Mouse (Mus musculus) spleen, adult 12 weeks (tissue): ENCODE measurements around the gene Cemip.
"Not testable (repeated sequence)": the region's sequence is repeated elsewhere in the genome, so short reads cannot be mapped to it uniquely, and the experiment has no call there.

ENCODE experiments used
- DNase-seq: peaks from one replicate; pipeline ENCODE4 v3.0.0; 2022; ENCODE audit warnings: low spot score

Gene Cemip

DNA sequence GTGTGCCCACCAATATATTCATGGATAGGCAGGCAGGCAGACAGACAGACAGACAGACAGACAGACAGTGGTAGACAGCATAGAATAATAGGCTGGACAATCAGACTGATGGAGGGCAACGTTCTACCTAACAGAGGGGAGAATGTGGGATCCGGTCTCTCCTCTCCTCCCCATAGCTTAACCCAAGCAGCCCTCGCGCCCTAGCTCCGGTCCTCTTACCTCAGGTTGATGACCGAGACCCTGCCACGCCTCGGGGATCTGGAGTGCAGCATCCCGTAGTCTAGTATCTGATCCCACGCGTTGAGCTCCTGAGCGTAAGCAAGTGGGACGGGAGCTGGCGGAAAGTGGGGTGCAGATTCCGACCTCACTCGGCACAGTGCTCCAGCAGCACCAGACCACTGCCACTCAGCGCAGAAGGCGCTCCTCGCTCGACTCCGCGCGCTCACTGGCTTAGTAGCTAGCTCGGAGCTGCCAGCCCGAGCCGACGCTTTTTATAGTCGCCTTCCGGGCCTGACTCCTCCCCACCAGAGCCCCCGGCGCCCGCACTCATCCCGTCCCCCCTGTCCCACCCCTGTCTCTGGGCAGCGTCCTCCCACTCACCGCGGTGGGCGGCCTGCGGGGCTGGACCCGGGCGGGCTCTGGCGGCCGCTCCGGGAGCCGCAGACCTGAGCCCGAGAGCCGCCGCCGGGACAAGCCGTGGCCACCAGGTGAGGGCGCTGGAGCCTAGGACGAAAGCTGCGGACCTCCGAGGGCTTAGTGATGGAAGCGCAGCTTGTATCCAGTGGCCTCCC is at the start of gene Cemip:
Gene Cemip (minus strand): TSS at position 464 of the 791 bp plus-strand sequence.
- peak; percentile 29 for DNase-seq

DNA sequence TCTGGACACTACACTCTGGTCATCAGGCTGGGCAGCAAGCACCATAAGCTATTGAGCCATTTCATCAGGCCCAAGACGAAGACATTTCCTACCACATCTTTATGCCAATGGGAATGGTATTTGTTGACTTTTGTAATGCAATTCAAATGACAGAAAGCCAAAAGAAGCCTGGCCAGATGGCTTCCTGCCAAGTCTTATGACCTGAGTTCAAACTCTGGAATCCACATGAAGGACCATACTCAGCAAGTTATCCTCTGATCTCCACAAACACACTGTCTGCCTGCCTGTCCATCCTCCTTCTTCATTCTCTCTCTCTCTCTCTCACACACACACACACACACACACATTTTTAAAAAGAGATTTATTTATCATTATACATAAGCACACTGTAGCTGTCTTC is 46.4 kb upstream of the Cemip start:
- no peak for DNase-seq

DNA sequence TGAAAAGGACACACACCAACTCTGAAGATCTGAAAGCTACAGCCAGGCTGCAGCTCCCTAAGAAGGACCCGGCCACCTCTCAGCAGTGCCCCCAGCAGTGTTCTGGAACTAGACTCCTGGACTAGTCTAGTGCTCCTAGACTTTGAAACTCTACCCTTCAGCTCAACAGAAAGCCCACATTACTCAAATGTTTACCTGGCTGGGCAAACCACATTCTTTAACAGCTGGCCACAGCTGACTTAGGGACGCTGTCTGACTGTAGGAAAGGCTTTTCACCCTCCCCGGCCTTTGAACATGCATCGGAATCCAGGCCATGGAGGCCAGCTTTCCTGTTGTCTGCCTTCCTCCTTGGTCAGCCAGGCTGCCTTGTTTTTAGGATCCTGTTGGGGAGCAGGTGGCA is 45.4 kb upstream of the Cemip start:
- no peak for DNase-seq

DNA sequence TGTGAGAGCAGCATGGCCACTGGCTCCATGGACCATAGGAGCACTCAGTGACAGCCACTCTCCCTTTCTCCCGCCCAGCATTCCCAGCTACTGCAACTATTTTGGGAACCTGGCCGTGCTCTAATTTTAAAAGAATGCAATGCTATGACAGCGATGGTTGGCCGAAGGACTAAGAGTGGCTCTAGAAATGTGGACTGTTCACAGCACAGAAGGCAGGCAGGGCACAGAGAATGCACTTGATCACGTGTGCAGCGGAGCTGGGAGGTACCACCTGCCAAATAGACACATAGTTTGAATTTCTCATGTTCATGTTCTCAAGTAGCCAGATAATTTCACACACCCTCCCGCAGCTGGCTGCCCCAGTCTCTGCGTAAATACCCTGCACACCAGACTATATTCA is 42.4 kb upstream of the Cemip start:
- no peak for DNase-seq

DNA sequence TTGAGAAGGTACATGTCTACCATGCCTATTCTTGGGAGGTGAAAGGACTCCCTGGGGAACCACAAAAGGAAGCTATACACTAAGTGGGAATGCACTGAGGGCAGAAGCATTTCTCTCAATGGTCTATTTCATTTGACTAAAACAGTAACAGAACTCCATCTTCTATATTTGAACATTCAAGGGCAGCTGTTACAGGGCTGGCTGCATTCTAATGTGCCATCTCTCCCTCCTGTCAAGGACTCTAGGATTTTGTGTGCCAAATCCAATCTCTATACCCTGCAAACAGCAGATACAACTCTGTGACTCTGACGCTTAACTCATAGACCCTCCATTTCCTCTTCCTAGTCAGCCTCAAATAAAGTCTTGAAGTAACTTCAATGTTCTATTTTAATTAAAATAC is 39.4 kb upstream of the Cemip start:
- DNase-seq, result no peak

DNA sequence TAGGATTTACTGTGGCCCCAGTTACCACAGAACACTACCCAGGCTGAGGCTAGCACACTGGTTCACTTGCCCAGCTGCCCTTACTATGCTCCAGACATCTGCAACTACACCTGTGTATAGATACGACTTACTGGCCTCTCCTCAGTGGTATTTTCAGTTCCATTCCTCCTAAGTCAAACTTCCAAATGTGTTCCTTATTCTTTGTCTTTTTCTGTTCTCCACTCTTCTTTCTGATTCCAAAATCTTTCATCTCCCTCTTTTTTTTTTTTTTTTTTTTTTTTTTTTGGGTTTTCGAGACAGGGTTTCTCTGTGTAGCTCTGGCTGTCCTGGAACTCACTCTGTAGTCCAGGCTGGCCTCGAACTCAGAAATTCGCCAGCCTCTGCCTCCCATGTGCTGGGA is 37.3 kb upstream of the Cemip start:
- not testable (repeated sequence) for DNase-seq

DNA sequence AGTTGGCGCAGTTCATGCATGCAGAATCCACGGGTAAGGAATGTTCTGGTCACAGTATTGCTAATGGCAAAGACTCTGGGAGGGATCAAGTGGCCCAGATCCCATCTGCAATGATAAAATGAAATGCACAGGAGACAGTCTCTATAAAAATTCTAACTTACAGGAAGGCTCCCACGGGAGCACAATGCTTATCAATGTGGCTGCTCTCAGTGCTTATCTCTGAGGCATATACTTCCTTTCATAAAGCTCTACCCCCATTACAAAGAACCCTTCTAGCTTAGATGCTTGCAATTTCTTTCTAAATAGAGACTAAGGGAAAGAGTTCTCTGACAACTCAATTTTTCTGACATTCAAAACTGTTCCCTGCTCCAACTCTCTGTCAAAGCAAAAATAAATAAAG is 35.5 kb upstream of the Cemip start:
- no peak for DNase-seq

DNA sequence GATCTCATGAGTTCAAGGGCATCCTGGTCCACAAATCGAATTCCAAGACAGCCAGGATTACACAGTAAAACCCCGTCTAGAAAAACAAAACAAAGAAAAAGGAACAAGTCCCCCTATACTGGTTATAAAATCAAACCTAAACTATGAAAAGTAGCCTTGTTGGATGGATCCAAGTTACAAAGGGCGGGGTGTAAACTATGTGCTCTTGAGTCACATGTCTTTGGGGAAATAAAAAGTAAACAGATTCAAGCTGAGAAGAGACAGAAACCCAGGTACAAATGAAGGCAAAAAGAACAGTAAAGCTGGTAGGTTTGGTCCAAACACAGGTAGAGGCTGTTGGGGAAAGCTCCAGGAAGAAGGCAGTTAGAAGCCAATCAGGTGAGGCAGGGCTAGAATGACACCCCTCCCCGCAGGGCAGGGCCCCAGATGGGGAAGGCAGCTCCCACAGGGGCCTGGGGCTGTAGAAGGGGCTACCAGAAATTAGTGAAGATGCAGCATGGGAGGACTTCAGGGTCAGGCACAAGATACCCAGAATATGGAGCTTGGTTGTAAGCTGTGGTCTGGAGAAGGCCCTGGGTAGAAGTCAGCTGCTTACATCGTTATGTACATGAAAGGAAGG is 33.9 kb upstream of the Cemip start:
- no peak for DNase-seq

DNA sequence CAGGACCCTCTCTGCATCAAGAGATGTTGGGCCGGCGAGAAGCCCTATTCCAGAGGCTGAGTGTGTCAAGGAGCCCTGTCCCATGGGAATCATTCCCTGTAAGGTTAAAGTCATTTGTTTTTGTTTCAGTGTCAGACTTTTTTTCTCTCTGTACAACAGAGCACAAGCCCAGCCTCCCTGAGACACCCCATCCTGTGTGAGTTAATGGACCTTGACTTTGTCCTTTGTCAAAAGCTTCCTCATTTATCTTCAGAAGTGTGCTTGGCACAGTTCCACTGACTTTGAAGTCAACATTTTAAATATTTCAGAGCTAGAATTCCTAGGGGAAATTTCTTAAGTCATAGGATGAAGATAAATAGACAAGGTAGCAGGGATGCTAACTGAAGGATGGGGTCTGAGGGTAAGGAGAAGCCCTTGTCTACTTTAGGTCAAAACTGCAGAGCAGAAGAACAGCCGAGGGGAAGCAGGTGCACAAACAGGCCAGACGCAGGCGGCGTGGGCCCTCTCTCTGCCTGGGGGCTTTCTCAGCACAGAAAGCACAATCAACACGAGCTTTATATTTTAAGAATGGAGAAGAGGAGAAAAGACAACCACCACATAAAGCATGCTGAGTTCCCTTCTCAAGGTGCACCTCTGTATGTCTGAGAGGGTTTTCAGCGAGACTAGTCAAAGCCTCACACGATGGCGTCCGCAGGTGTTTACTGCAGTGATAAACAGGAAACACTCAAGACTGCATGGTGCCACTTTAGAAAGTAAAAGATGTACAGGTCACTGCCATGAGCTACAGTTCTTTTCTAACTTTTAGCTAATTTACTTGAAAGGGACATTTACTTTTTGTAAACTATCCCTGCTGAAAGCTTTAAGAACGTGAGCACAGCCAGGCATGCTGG is 33.2 kb upstream of the Cemip start:
- no peak for DNase-seq

DNA sequence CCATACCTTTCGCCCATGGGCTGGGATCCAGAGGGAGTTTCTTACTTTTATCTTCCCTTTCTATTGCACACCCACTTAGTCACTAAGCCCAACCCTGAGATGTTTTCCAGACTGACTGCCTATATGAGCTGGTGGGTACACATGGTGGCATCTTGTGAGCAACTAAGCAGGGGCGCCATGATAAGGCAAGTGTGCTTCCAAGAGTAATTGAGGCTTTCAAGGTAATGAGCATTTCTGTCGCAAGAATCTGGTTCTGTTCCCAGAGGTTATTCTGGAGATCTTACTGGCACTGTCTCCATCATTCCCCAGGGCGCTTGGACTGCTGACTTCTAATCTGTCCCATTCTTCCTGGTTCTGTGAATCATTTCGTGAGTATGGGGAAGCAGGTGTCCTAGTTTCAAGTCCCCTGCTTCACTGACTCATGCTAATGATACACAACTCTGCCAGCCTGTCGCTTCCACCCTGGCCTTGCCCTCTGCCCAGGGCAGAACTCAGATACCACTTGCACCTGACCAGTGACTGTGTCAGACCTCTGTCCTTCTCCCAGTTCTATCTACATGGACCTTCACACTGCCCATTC is 31.3 kb upstream of the Cemip start:
- DNase-seq, result no peak

DNA sequence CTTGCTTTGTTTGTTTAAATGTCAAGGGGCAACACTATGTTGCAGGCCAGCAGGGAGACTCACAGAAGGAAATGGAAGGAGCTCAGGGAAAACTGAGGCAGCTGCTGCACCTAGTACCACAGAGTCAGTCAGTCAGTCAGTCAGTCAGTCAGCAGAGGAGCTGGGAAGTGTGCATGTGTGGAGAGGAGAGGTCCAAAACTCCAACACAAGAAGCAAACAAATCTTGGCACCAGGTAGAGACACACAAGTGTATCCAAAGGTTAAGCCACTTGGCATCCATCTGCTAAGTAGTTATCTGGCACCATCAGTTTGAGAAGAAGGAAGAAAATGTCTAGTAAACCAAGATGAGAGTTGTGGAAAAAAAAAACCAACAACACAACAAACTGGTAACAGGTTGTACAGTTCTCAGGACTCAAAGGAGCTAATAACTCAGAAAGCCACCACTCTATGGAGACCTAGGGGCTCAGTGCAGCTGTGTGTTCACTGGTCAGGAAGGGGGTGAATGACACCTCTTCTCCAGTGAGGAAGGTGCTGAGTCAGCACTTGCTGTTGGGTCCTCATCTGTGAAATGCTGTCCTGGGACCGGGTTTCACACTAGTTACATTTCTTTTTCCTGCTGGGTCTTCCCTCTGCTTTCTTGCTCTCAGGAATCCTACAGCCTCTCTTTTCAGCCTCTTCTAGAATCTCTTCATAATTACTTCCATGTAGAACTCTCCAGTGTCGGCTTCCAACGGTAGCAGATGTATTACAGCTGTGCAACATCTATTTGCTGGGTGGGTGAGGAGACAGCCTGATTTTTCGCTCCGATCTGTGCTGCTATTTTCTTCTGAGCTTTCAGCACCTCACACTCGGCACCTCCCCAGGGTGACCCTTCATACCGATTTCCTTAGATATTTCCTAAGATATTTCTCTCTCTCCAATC is 30.6 kb upstream of the Cemip start:
- no peak for DNase-seq

DNA sequence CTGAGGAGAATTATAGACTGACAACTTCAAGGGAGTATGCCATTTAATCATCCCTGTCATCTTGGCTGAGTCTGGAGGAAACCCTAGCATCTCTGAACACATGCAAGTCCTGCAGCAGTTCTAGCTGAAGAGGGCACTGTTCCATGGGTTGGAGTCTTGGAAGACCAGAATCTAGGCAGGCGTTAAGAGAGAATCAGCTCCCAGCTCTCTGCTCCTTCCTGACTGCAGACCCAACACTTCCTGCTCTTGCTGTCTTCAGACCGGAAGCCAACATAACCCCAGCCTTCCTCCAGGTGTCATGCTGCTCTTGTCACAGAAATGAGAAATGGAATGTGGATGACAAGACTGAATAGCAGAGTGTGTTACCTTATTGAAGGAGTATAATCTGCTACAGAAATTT is 29.1 kb upstream of the Cemip start:
- DNase-seq, result no peak

DNA sequence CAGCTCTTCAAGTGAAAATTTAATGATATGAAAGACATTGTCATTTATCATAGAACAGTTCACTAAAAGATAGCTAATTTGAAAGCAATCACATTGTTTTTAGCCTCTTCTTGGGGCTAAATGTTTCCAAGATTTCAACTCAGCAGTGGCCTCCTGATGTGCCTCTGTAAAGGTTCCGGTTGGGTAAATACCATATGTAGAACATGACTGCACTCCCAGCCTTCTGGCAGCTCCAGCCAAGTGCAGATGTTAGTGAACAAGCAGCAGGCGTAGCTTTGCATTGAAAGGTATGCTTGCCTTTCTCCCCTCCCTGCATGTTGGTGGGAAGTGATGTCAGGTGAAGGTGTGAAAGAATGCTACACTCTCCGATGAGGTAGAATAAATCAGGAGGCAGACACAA is 28.5 kb upstream of the Cemip start:
- no peak for DNase-seq

DNA sequence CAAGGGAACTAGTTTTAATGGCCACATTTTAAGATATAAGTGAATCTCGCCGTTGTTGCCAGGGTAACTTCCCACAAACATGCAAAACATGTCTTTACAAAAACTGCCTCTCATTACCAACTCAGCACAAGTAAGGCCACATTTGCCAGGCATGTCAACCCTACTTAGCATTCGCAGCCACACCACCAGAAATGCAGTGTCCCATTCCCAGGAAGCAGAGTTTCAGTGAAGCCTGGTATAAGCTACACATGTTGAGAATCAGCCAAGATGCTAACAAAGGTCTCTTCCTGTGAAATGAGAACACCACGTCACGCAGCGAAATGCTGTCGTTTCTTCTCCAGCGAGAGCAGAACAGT is 26.7 kb upstream of the Cemip start:
- DNase-seq, result no peak

DNA sequence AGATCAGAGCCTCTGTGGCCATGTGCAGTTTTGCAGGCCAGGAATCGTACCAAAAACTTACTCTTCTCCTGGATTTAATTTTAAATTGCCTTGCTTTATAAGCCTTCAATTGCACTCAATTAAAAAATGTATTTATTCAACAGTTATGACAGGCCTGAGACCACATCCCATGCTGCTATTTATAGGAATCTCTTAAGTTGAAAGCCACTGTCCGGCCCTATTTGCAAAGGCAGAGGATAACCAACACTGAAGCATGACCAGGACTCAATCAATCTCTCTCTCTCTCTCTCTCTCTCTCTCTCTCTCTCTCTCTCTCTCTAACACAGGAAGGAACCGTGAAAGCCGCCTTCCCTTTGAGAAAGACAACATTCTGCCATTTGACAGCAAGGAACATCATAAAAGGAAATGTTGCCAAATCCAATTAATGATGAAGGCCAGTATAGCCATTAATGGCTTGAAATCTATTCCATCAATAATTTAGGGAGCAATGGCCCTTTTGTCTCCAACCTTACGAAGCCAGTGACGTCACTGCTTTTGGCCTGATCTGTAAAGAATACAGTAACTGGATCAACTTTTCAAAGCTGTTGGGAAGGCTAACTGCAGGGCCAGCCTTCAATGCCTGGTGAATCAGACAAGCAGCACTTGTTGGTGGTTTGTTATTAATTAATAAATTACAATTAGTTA is 26.2 kb upstream of the Cemip start:
- no peak for DNase-seq

DNA sequence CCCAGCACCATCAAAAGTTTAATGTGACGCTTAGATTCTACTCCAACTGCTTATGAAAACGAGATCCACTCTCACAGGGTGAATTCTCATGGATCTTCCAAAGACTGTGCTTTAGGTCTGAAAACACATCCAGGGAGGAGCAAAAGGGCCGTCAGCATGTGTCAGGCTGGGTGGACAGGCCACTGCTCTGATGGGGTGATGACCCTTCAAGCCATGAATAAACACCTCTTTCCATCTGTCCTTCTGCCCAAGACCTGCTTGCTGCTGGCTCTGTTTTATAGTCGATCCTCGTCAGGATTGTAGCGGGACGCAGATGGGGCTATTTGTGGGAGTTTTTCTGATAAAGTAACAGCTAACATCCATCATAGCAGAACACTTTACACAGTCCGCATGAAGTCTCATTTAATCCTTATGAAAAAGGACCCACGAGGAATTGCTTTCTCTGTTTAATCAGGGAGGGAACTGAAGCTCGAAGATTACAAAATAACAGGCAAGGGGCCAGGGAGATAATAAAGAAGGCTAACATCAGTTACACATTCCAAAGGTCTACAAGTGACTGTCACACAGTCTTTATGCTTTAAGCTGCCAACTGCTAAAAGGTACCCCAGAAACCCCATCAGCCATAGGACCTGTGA is 25.5 kb upstream of the Cemip start:
- DNase-seq, result no peak

DNA sequence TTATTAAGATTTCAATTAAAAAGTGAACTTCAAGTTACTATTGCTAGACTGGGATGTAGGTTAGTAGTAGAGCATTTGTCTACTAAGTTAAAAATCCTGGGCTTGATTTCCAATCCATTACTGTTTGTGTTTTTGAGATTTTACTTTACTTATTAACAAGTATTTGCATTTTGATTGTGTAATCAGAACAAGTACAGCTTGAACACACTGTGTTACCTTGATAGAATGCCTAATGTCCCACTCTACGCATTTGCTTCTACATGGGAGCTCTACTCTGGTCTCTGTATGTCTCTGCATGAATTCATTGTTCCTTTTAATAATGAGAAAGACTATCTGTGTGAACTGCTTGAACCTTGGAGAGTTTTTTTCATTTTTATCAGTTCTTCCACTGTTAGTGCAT is 20.6 kb upstream of the Cemip start:
- DNase-seq, result no peak

DNA sequence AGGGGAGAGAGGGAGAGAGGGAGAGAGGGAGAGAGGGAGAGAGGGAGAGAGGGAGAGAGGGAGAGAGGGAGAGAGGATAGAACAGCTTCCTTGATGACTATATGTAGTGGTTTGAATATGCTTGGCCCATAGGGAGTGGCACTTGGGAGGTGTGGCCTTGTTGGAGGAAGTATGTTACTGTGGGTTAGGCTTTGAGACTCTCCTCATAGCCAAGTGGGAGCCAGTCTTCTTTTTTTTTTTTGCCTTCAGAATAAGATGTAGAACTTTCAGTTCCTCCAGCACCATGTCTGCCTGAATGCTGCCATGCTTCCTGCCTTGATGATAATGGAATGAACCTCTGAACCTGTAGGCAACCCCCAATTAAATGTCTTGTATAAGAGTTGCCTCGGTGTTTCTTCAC is 16.3 kb upstream of the Cemip start:
- DNase-seq, result no peak

DNA sequence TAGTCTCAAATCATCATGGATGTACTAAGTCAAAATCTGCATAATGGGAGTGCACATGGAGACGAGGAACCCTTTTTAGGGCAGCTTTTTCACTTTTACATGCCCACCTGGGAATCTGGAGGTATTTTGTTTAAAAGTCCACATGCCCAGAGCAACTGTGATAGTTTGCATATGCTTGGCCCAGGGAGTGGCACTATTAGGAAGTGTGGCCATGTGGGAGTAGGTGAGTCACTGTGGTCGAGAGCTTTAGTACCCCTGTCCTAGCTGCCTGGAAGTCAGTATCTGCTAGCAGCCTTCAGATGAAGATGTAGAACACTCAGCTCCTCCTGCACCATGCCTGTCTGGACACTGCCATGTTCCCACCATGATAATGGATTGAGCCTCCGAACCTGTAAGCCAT is 14.4 kb upstream of the Cemip start:
- DNase-seq, result no peak

DNA sequence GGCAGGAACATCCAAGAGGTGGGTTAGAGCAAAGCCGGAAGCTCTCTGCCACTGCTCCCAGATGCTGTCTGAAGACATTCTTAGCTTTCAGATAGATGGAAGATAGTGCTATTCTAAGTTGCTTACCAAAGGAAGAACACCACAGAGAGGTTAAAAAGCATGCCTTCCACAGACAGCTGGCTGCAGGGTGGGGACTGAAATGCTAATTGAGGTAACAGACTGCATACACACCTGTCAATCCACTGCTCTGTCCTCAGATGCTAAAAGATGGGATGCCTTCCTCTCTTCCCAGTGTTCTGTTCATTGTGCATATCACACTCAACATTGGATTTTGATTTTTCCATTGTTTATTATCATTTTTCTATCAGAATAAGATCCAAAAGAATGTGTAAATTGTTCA is 11.8 kb upstream of the Cemip start:
- no peak for DNase-seq

DNA sequence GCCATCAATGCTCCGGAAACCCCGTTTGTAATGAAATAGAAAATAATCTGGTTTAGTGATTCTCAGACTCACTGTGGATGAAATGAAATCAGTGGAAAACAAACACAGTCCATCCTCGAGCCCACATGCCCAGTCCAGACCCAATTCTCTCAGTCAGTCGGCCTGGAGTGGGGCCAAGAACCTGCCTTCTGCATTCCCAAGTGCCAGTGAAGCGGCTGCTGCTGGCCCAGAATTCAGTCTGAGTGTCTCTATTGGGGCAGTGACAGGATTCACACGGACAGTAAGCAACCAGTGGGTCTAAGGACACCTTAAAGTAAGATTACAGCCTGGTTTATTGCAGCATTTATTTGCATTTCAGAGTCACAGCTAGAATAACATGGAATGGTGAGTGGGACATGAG is 10.2 kb upstream of the Cemip start:
- no peak for DNase-seq
